In genomic region chr3:146615496-146615895, GRCm38 (mm10) we compare ENCODE assay signal across 26 mouse cellular contexts. TPM values are rescaled to one million over a fixed set of nuclear protein-coding genes. Genes with fewer than 3 reads are reported as not detected.
DNase-seq lines count a peak whose midpoint lies in the region; ATAC-seq and TF ChIP-seq lines count a peak whose summit lies in the region.
"Had no signal": no experiment of that assay in that cellular context is flagged by ENCODE, and none has a peak within 500 bp of the region (broad histone marks: within the 10 kb centered on the region; RNA-seq: fewer than 3 reads in every experiment).

Dnase2b (minus strand) TSS chr3:146615596.

- 64% methylated on average over 4 of the region's 4 CpGs for WGBS in liver, adult 2 months
- WGBS in liver, embryonic 11.5 days = 62% methylated on average over 4 of the region's 4 CpGs

- H3K36me3 ChIP-seq in liver, adult 2 months (ENCODE audit: control insufficient read depth, insufficient read depth, low read length) = peaks cover 68% of the 10 kb centered on the region
- H3K36me3 ChIP-seq in liver, embryonic 11.5 days (ENCODE audit: control insufficient read depth, insufficient read depth, low read length) = no peaks in the 10 kb centered on the region
- H3K36me3 ChIP-seq: G1E had no signal

- H3K9me3 ChIP-seq in liver, embryonic 11.5 days (ENCODE audit: control insufficient read depth, low read length) = no peaks in the 10 kb centered on the region
- H3K9me3 ChIP-seq: G1E had no signal

- H3K27me3 ChIP-seq in liver, adult 2 months (ENCODE audit: control insufficient read depth, insufficient read depth, low read length) = no peaks in the 10 kb centered on the region
- H3K27me3 ChIP-seq in liver, embryonic 11.5 days (replicated peaks; ENCODE audit: control insufficient read depth, insufficient read depth, low read length) = no peaks in the 10 kb centered on the region
- H3K27me3 ChIP-seq: CH12.LX, Patski had no signal

- H3K4me3 ChIP-seq in liver, adult 2 months (ENCODE audit: insufficient read depth, low read depth, low read length) = no peak within 1 kb of the TSS
- H3K4me3 ChIP-seq in liver, embryonic 11.5 days (ENCODE audit: low read depth, low read length) = no peak within 1 kb of the TSS

- H3K9ac ChIP-seq in liver, adult 2 months (ENCODE audit: low read depth, low read length) = no peak within 1 kb of the TSS
- no peak within 1 kb of the TSS for H3K9ac ChIP-seq in liver, embryonic 11.5 days (ENCODE audit: low read depth, low read length)

- peak; percentile 6 to 27 for DNase-seq in cerebellum, postnatal 14 days
- DNase-seq in cerebellum, adult 11 months = no peak
- DNase-seq in liver, adult 2 months (ENCODE audit: extremely low read depth, low read depth, low spot score) = peak; percentile 46
- no peak for DNase-seq in liver, embryonic 11.5 days (ENCODE audit: low spot score)
- DNase-seq in urinary bladder, adult 18-20 months (ENCODE audit: low spot score in 2 of 2) = no peak
- DNase-seq: adrenal gland, adult 2 months; adrenal gland, adult 8-10 months; adrenal gland, postnatal 10 days; adrenal gland, postnatal 14 days; adrenal gland, postnatal 25 days; adrenal gland, postnatal 36 days; B cell, adult 2 months; cerebellum, adult 11-12 months; cerebellum, adult 18-20 months; cerebellum, adult 2 months had no signal

- H3K27ac ChIP-seq in liver, adult 2 months (replicated peaks; ENCODE audit: insufficient read depth, low read depth, low read length) = no peak within 1 kb of the TSS
- no peak within 1 kb of the TSS for H3K27ac ChIP-seq in liver, embryonic 11.5 days (ENCODE audit: low read depth, low read length)

- no peak within 1 kb of the TSS for H3K4me2 ChIP-seq in liver, embryonic 11.5 days

- TF ChIP-seq CTCF in liver, adult 2 months (IDR thresholded peaks at IDR 0.05; ENCODE audit: low read depth, low read length) = no peak

- no peak for TF ChIP-seq POLR2A in liver, adult 2 months (IDR thresholded peaks at IDR 0.05; ENCODE audit: extremely low read depth, insufficient read depth, low read length)

- H3K4me1 ChIP-seq in liver, adult 2 months (ENCODE audit: control insufficient read depth, insufficient read depth, low read length) = peaks cover 5% of the 10 kb centered on the region; the same call in 1 of the 2 replicates
- H3K4me1 ChIP-seq in liver, embryonic 11.5 days (replicated peaks; ENCODE audit: control insufficient read depth, insufficient read depth, low read length) = no peaks in the 10 kb centered on the region

- no peaks in the 10 kb centered on the region; the same call in 1 of the 2 replicates for H3K79me2 ChIP-seq in liver, adult 2 months (ENCODE audit: control insufficient read depth, insufficient read depth, low read length)

- no peak for ATAC-seq in liver, embryonic 11.5 days (replicated peaks; ENCODE audit: low FRiP score)
- 0 out of 2 replicates have a peak, but pooled peaks have one; percentile 28 for ATAC-seq in megakaryocyte-erythroid progenitor cell, adult 5-6 weeks (replicated peaks; ENCODE audit: low FRiP score, low TSS enrichment, poor library complexity, severe bottlenecking)
- ATAC-seq: activated CD4-positive, CD25-positive, alpha-beta regulatory T cell, adult 4 months; CD4-positive, CD25-positive, alpha-beta regulatory T cell, adult 4 months; Patski had no signal

RNA-seq across cellular contexts. Expression of gene Dnase2b, which starts in this region (rescaled TPM):
- 11.0 and 15.6 TPM in 2 replicates for total RNA-seq in liver, adult 2 months (2014; rRNA removed)
- polyA plus RNA-seq in liver, adult 2 months (2012; rRNA removed) = 6.2 and 6.6 TPM in 2 replicates
- polyA plus RNA-seq in liver, embryonic 11.5 days (2014; fragmentation: Nextera tagmentation; extraction: Ambion mirVana) = 0.09 and 0.11 TPM in 2 replicates
- not detected in 2 replicates for total RNA-seq in megakaryocyte-erythroid progenitor cell, adult 5-6 weeks (2014; fragmentation: Nextera tagmentation)
- total RNA-seq in megakaryocyte-erythroid progenitor cell, adult 5-6 weeks (2017) = not detected in 2 replicates
- total RNA-seq: adrenal gland, adult 18-20 months; adrenal gland, adult 2 months; adrenal gland, adult 8-10 months; adrenal gland, postnatal 25 days; adrenal gland, postnatal 36 days; CH12.LX; ES-E14; MEL had no signal
- polyA plus RNA-seq: activated CD4-positive, CD25-positive, alpha-beta regulatory T cell, adult 4 months; adrenal gland, adult 2 months; brain, embryonic 14.5 days; C2C12; CD4-positive, CD25-positive, alpha-beta regulatory T cell, adult 4 months; cerebellum, adult 2 months; G1E had no signal

Comparison
In these comparisons a context has a peak if more than half of its experiments do, and no peak if none do; other contexts are left out.
1. RNA of gene Dnase2b (total RNA-seq): 11.0 to 15.6 TPM in liver, adult 2 months; not detected in megakaryocyte-erythroid progenitor cell, adult 5-6 weeks; every median in the first group is over 10 times any median in the second.
2. DNase-seq: peak in cerebellum, postnatal 14 days (2 of 2) and liver, adult 2 months (single experiment); none in cerebellum, adult 11 months (single experiment), liver, embryonic 11.5 days (single experiment) and urinary bladder, adult 18-20 months (0 of 2).
3. Peak in ATAC-seq in megakaryocyte-erythroid progenitor cell, adult 5-6 weeks; RNA of the gene not detected or under 1 TPM.